Mouse (Mus musculus): ENCODE measurements around the gene A4galt.

- TF ChIP-seq POLR2AphosphoS2 (IDR thresholded peaks at IDR 0.05; ENCODE audit: insufficient read length, low read depth), result no peak
- no peak for TF ChIP-seq USF1 (IDR thresholded peaks at IDR 0.05; ENCODE audit: low read depth)
Observed at GRCm38 (mm10) chr15:83265269-83265668, 13.7 kb upstream of the A4galt start.

Data from myocyte (in vitro differentiated cells).